Mouse (Mus musculus): ENCODE measurements at regions not wholly inside any gene's neighbourhood (a gene's known extent, or its start where the extent isn't known, plus 50 kb on each side); places are given as distances from the start of the nearest gene placed in this dataset.

- TF ChIP-seq CTCF (IDR thresholded peaks at IDR 0.05 in 2 of 3, conservative IDR thresholded peaks at IDR 0.05 in 1 of 3; ENCODE audit: control insufficient read depth in 1 of 3, insufficient read depth in 1 of 3, low read depth in 2 of 3, low read length in 3 of 3, poor library complexity in 1 of 3, severe bottlenecking in 1 of 3) (no peak), SIN3A (IDR thresholded peaks at IDR 0.05; ENCODE audit: low read length) (no peak), USF2 (IDR thresholded peaks at IDR 0.05; ENCODE audit: borderline replicate concordance in 1 of 2, insufficient read depth in 1 of 2, low read depth in 1 of 2, low read length in 2 of 2) (no peak), ETS1 (IDR thresholded peaks at IDR 0.05; ENCODE audit: low read depth, low read length) (no peak), POLR2A (IDR thresholded peaks at IDR 0.05; ENCODE audit: control insufficient read depth in 1 of 2, insufficient read depth in 1 of 2, low read depth in 1 of 2, low read length in 2 of 2, poor library complexity in 1 of 2) (no peak), GABPA (IDR thresholded peaks at IDR 0.05; ENCODE audit: low read depth, low read length) (no peak), SMC3 (IDR thresholded peaks at IDR 0.05; ENCODE audit: low read depth, low read length) (no peak), ZKSCAN1 (IDR thresholded peaks at IDR 0.05; ENCODE audit: low read depth, low read length) (no peak), RCOR1 (IDR thresholded peaks at IDR 0.05; ENCODE audit: low read depth, low read length) (no peak), MEF2A (IDR thresholded peaks at IDR 0.05; ENCODE audit: extremely low read depth, insufficient replicate concordance, low read depth, low read length, poor library complexity, severe bottlenecking) (no peak)
Observed at GRCm38 (mm10) chr5:75770592-75770991, 195.9 kb downstream of the Kit start.

Measured in MEL (cell line).